Mouse (Mus musculus) cortical plate, adult 2 months (tissue): ENCODE results near the gene Aldh3b2.

Experiments used
- CTCF ChIP-seq: fragments of 200-500 bp; IDR thresholded peaks from 2 replicates; pipeline ENCODE4 v1.5.1; 2011; ENCODE audit warnings: mild to moderate bottlenecking, control low read depth, low read length; ENCODE audit not compliant: insufficient read depth; ENCODE audit errors: extremely low read depth
- POLR2A ChIP-seq: fragments of 200-500 bp; IDR thresholded peaks from 2 replicates; pipeline ENCODE4 v1.6.1; 2011; ENCODE audit warnings: mild to moderate bottlenecking, low read length, control low read depth; ENCODE audit not compliant: insufficient read depth; ENCODE audit errors: extremely low read depth

DNA sequence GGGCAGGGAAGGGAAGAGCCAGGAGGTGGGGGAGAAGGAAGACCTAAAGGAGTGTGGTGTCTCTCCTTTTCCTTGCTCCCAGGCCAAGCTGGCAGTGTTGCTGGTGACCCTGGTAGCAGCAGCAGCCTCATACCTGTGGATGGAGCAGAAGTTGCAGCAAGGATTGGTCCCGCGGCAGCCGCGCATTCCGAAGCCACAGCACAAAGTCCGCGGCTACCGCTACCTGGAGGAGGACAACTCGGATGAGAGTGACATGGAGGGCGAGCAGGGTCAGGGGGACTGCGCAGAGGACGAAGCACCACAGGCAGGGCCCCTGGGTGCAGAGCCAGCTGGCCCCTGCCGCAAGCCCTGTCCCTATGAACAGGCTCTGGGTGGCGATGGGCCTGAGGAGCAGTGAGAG is 23.6 kb upstream of the Aldh3b2 start:
- TF ChIP-seq CTCF (no peak), POLR2A (no peak)
